Mouse (Mus musculus): Measurements from ENCODE around the gene Dnhd1.

DNA sequence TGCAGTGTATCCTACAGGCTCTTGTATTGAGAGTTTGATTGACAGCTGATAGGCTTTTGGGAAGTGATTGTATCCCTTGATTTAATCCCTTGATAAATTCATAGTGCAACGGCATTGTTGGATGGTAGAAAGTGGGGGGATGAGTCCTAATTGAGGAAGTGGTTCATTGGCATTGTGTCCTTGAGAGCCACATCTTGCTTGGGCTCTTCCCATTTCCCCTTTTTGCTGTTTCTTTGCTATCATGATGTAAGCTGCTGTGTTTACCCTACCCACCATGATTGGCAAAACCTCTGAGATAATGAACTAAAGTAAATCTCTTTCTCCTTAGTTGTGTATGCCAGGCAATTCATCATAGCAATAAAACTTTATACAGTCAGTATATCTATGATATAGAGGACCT is 40.2 kb downstream of the Dnhd1 start:
- TF ChIP-seq POLR2A (IDR thresholded peaks at IDR 0.05; ENCODE audit: control insufficient read depth, extremely low read depth, insufficient read depth, low read length, poor library complexity) (no peak), CTCF (IDR thresholded peaks at IDR 0.05; ENCODE audit: borderline replicate concordance, control insufficient read depth, extremely low read depth, insufficient read depth, low read length, poor library complexity) (no peak)

All from thymus, adult 2 months (tissue).